Mouse (Mus musculus) MEL (cell line): ENCODE results near the gene Zfp933.
"Not testable (repeated sequence)": the region's sequence is repeated elsewhere in the genome, so short reads cannot be mapped to it uniquely, and the experiment has no call there.

ENCODE experiments used
- CHD2 ChIP-seq: IDR thresholded peaks from 2 replicates; pipeline ENCODE4 v1.6.1; 2011; ENCODE audit warnings: low read length, improper control_type of control experiment
- E2F4 ChIP-seq: IDR thresholded peaks from 2 replicates; pipeline ENCODE4 v1.6.1; 2011; ENCODE audit warnings: low read depth, low read length, improper control_type of control experiment, borderline replicate concordance
- EP300 ChIP-seq, 2 experiments: IDR thresholded peaks; 2 replicates each; pipeline ENCODE4 v1.6.1; 2011; ENCODE audit warnings: improper control_type of control experiment in 2 of 2, low read length in 2 of 2, low read depth in 1 of 2, mild to moderate bottlenecking in 1 of 2
- MAX ChIP-seq: IDR thresholded peaks from 2 replicates; pipeline ENCODE4 v1.6.1; 2011; ENCODE audit warnings: low read length, improper control_type of control experiment
- MEF2A ChIP-seq: IDR thresholded peaks from 2 replicates; pipeline ENCODE4 v1.6.1; 2014; ENCODE audit warnings: low read depth, mild to moderate bottlenecking, inconsistent platforms, low read length, improper control_type of control experiment; ENCODE audit not compliant: poor library complexity, insufficient replicate concordance, severe bottlenecking; ENCODE audit errors: extremely low read depth
- MYB ChIP-seq: IDR thresholded peaks from 2 replicates; pipeline ENCODE4 v1.6.1; 2011; ENCODE audit warnings: mild to moderate bottlenecking, low read depth, low read length, improper control_type of control experiment
- MYC ChIP-seq: IDR thresholded peaks from 2 replicates; pipeline ENCODE4 v1.6.1; 2011; ENCODE audit warnings: low read depth, mild to moderate bottlenecking, low read length, improper control_type of control experiment, moderate library complexity
- POLR2A ChIP-seq, 2 experiments: IDR thresholded peaks; 2 replicates each; pipeline ENCODE4 v1.6.1; 2011 to 2012; ENCODE audit warnings: low read length in 2 of 2, mild to moderate bottlenecking in 2 of 2, control low read depth in 1 of 2, improper control_type of control experiment in 1 of 2, low read depth in 1 of 2, moderate library complexity in 1 of 2; ENCODE audit not compliant: control insufficient read depth in 1 of 2, insufficient read depth in 1 of 2, poor library complexity in 1 of 2
- POLR2AphosphoS2 ChIP-seq: IDR thresholded peaks from 2 replicates; pipeline ENCODE4 v1.6.1; 2011; ENCODE audit warnings: low read length, improper control_type of control experiment
- SMC3 ChIP-seq: IDR thresholded peaks from 2 replicates; pipeline ENCODE4 v1.6.1; 2011; ENCODE audit warnings: low read depth, low read length, improper control_type of control experiment
- TAL1 ChIP-seq: IDR thresholded peaks from 2 replicates; pipeline ENCODE4 v1.6.1; 2012; ENCODE audit warnings: mild to moderate bottlenecking, inconsistent platforms, low read length, moderate library complexity, mixed read lengths
- TCF12 ChIP-seq: IDR thresholded peaks from 2 replicates; pipeline ENCODE4 v1.6.1; 2014; ENCODE audit warnings: low read depth, mild to moderate bottlenecking, inconsistent platforms, low read length, improper control_type of control experiment, moderate library complexity
- USF1 ChIP-seq: IDR thresholded peaks from 2 replicates; pipeline ENCODE4 v1.6.1; 2014; ENCODE audit warnings: low read depth, mild to moderate bottlenecking, inconsistent platforms, low read length, improper control_type of control experiment, moderate library complexity
- ZNF384 ChIP-seq: IDR thresholded peaks from 2 replicates; pipeline ENCODE4 v1.6.1; 2012; ENCODE audit warnings: low read depth, mild to moderate bottlenecking, inconsistent platforms, low read length, improper control_type of control experiment

DNA sequence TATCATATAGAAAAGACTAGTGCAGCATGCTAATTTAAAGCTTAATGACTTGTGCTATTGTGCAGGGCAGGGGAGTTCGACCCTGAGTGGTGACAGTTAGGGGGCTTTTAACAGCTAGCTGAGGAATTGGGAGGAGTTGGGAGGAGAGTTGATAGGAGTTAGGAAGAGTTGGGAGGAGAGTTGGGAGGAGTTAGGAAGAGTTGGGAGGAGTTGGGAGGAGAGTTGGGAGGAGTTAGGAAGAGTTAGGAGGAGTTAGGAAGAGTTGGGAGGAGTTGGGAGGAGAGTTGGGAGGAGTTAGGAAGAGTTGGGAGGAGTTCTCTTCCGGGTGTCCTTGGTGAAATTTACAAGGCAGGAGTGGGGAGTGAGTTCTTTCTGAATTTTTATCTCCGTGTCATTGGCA is 18.6 kb upstream of the Zfp933 start:
- not testable (repeated sequence) for TF ChIP-seq TCF12; POLR2A (IDR thresholded peaks at IDR 0.05; ENCODE audit: control insufficient read depth in 1 of 2, insufficient read depth in 1 of 2, low read depth in 1 of 2, low read length in 2 of 2, poor library complexity in 1 of 2); CHD2; POLR2AphosphoS2; USF1; MAX; TAL1; SMC3; MYB; E2F4; EP300 (IDR thresholded peaks at IDR 0.05; ENCODE audit: low read depth in 1 of 2, low read length in 2 of 2); MYC; MEF2A; ZNF384
